Mouse (Mus musculus) ES-E14 (cell line): Measurements from ENCODE around the gene Vash2. TPM values are rescaled to one million over a fixed set of nuclear protein-coding genes. Genes with fewer than 3 reads are reported as not detected.

ENCODE experiments used
- DNase-seq: peaks from one replicate; pipeline ENCODE4 v3.0.0-alpha.2; 2013; ENCODE audit warnings: low read depth, low spot score
- H3K27ac ChIP-seq: 2 replicates; pipeline ENCODE4 v1.5.1; 2012; ENCODE audit warnings: low read depth, mild to moderate bottlenecking, low read length, moderate library complexity, mixed read lengths; ENCODE audit not compliant: poor library complexity, insufficient read depth, severe bottlenecking
- H3K36me3 ChIP-seq: 2 replicates; pipeline ENCODE4 v1.6.1; 2012; ENCODE audit warnings: mild to moderate bottlenecking, low read length, moderate library complexity, mixed read lengths; ENCODE audit not compliant: control insufficient read depth, poor library complexity, insufficient read depth, severe bottlenecking
- H3K4me1 ChIP-seq, 2 experiments: fragments of 150-350 bp in 1 of 2; sonication (generic) in 1 of 2; 2 replicates each; pipeline ENCODE4 v1.6.1; 2012; ENCODE audit warnings: low read length in 2 of 2, mild to moderate bottlenecking in 1 of 2, mixed read lengths in 1 of 2; ENCODE audit not compliant: control insufficient read depth in 2 of 2, insufficient read depth in 2 of 2, poor library complexity in 1 of 2
- H3K4me3 ChIP-seq, 2 experiments: fragments of 150-350 bp in 1 of 2; sonication (generic) in 1 of 2; 2 replicates each; pipeline ENCODE4 v1.5.1; 2012; ENCODE audit warnings: low read length in 2 of 2, low read depth in 1 of 2, mild to moderate bottlenecking in 1 of 2, mixed read lengths in 1 of 2; ENCODE audit not compliant: insufficient read depth in 1 of 2, poor library complexity in 1 of 2, severe bottlenecking in 1 of 2
- H3K9ac ChIP-seq: 2 replicates; pipeline ENCODE4 v1.6.1; 2012; ENCODE audit warnings: low read depth, mild to moderate bottlenecking, low read length, mixed read lengths; ENCODE audit not compliant: poor library complexity, insufficient read depth, severe bottlenecking
- H3K9me3 ChIP-seq: fragments of 150-350 bp; sonication (generic); 2 replicates; pipeline ENCODE4 v1.6.1; 2012; ENCODE audit warnings: low read depth, mild to moderate bottlenecking, low read length; ENCODE audit not compliant: control insufficient read depth, insufficient read depth
- CHD2 ChIP-seq: IDR thresholded peaks from 2 replicates; pipeline ENCODE4 v1.6.1; 2014; ENCODE audit warnings: mild to moderate bottlenecking, low read depth, low read length, inconsistent platforms
- HCFC1 ChIP-seq: IDR thresholded peaks from 2 replicates; pipeline ENCODE4 v1.6.1; 2012; ENCODE audit warnings: low read length, inconsistent platforms, borderline replicate concordance; ENCODE audit not compliant: insufficient read depth
- MAFK ChIP-seq: IDR thresholded peaks from 2 replicates; pipeline ENCODE4 v1.6.1; 2014; ENCODE audit warnings: mild to moderate bottlenecking, low read depth, low read length, inconsistent platforms; ENCODE audit not compliant: insufficient read depth
- ZC3H11A ChIP-seq: IDR thresholded peaks from 2 replicates; pipeline ENCODE4 v1.6.1; 2012; ENCODE audit warnings: low read depth, mild to moderate bottlenecking, inconsistent platforms, low read length, borderline replicate concordance
- ZNF384 ChIP-seq: IDR thresholded peaks from 2 replicates; pipeline ENCODE4 v1.6.1; 2012; ENCODE audit warnings: low read depth, low read length, inconsistent platforms
- in situ Hi-C, 2 experiments: fragments of 600-800 bp; cut with MboI; formaldehyde crosslinking; loops; one replicate each; pipeline ENCODE4 v1.15.1; 2025; ENCODE audit warnings: low sequenced_read_pairs in 2 of 2, inconsistent platforms in 1 of 2; ENCODE audit not compliant: unreplicated experiment in 2 of 2
- total RNA-seq: library from RNA; depleted of rRNA; stranded (reverse); fragments of 300-350 nt; gene quantifications from 2 replicates; pipeline ENCODE4 v1.2.3, GENCODE M21; 2012

Vash2 gene
- total RNA-seq, 1 experiment: 2.6 TPM

DNA sequence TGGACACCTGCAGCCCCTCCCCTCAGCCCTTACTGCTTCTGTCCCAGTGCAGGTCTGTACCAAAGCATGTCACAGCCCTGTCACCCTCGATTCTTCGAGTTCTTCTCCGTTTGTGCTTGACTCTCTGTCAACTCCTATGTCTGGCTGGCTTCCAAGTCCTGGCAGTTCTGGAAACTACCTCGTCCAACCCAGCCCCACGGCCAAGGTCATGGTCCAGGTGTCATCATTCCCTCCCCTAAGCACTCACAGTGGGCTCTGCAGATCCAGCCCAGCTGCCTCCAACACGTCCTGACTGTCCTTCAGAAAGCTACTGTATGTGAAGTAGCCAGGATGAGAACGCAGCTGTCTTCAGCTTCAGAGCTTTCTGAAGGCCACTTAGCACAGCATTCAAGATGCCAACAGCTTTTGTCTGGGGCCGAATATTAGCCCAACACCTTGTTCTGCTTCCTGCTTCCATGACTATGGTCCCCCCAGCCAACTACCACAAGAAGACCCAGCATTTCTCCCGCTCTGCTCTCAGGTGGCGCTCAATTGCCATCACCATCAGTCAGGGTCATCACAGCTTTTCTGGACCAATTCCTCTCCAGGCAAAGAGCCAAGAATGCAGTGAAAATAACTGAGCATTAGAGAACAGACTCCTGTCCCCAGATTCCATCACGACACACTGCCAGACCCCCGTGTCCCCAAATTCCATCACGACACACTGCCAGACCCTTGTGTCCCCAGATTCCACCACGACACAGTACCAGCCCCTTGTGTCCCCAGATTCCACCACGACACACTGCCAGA is 13.9 kb downstream of the Vash2 start:
- in situ Hi-C loops: no loop called here
- Histone ChIP-seq H3K36me3 (no peaks in the 10 kb centered on the region; the same call in 1 of the 2 replicates), H3K9ac (no peak overlapping the region), H3K4me3 (no peak overlapping the region), H3K27ac (no peak overlapping the region), H3K9me3 (no peaks in the 10 kb centered on the region), H3K4me1 (no peaks in the 10 kb centered on the region)
- DNase-seq: no peak
- TF ChIP-seq ZNF384: no peak
- TF ChIP-seq MAFK: no peak

- no peak for DNase-seq
- Histone ChIP-seq H3K9ac (no peak overlapping the region), H3K9me3 (no peaks in the 10 kb centered on the region), H3K4me1 (no peaks in the 10 kb centered on the region), H3K36me3 (no peaks in the 10 kb centered on the region; the same call in 1 of the 2 replicates), H3K4me3 (no peak overlapping the region), H3K27ac (no peak overlapping the region)
- TF ChIP-seq ZNF384 (no peak), CHD2 (no peak), ZC3H11A (no peak), HCFC1 (no peak), MAFK (no peak)
- in situ Hi-C loops: no loop called here
Observed at GRCm38 (mm10) chr1:190962760-190963159, 16.3 kb downstream of the Vash2 start.

DNA sequence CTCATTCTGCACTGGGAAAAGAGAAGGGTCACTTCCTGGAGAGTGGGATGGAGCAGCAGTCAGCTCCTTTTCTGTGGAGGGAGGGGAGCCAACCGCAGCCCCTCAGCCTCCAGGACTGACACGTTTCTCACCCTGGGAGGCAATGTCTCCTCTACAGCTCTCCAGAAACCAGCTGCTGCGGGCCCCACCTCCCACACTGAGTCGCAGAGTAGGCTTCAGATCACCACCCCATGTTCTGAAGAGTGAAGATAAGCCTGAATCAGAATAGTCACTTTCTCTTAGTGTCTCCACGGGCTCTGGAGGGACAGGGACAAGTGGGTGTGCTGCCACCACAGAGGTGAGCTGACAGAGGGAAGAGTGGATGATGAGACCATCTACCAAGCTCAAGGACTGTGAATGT is 20.3 kb downstream of the Vash2 start:
- in situ Hi-C loops: no loop called here
- TF ChIP-seq CHD2 (no peak), MAFK (no peak), HCFC1 (no peak), ZC3H11A (no peak), ZNF384 (no peak)
- Histone ChIP-seq H3K27ac (no peak overlapping the region), H3K4me1 (no peaks in the 10 kb centered on the region), H3K9me3 (no peaks in the 10 kb centered on the region), H3K4me3 (no peak overlapping the region), H3K9ac (no peak overlapping the region), H3K36me3 (peaks cover 3% of the 10 kb centered on the region; the same call in 1 of the 2 replicates)
- no peak for DNase-seq

- no peak overlapping the region for H3K27ac ChIP-seq
- no peaks in the 10 kb centered on the region for H3K9me3 ChIP-seq
- no peak overlapping the region for H3K4me3 ChIP-seq
- H3K36me3 ChIP-seq: peaks cover 3% of the 10 kb centered on the region; the same call in 1 of the 2 replicates
- peaks cover 0 to 3% of the 10 kb centered on the region in 2 experiments; a peak in 1 of 4 replicates for H3K4me1 ChIP-seq
- no peak for TF ChIP-seq ZNF384
- no peak for TF ChIP-seq MAFK
- TF ChIP-seq ZC3H11A: no peak
- no peak for TF ChIP-seq HCFC1
- TF ChIP-seq CHD2: no peak
- H3K9ac ChIP-seq: no peak overlapping the region
- in situ Hi-C loops: no loop called here
- DNase-seq: no peak
Observed at GRCm38 (mm10) chr1:190953009-190953408, 26.1 kb downstream of the Vash2 start.

DNA sequence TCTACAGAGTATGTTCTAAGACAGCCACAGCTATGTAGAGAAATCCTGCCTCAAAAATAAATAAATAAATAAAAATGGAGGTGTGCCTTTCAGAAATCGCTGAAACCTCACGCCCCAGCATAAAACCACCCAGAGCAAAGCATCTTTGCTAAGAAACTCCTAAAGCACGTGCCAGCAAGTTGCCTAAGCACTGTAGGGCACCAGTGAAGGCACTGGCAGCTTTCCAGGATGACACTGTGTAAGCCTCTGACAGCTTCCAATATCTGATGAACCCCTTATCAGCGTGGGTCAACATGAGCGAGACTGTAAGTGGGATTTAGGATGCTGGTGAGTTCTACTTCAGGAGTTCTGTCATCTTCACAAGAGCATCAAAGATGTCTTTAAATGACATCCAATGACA is 28.1 kb downstream of the Vash2 start:
- H3K36me3 ChIP-seq: peaks cover 2% of the 10 kb centered on the region; the same call in 1 of the 2 replicates
- no peak for TF ChIP-seq HCFC1
- no peak for TF ChIP-seq ZNF384
- TF ChIP-seq ZC3H11A: no peak
- TF ChIP-seq CHD2: no peak
- no peak for TF ChIP-seq MAFK
- H3K27ac ChIP-seq: no peak overlapping the region
- no peak overlapping the region for H3K4me3 ChIP-seq
- in situ Hi-C loops: no loop called here
- no peak overlapping the region for H3K9ac ChIP-seq
- H3K9me3 ChIP-seq: no peaks in the 10 kb centered on the region
- no peak for DNase-seq
- H3K4me1 ChIP-seq: peaks cover 0 to 3% of the 10 kb centered on the region in 2 experiments; a peak in 1 of 4 replicates
